Mouse (Mus musculus): ENCODE measurements around the gene Suclg2. TPM values are rescaled to one million over a fixed set of nuclear protein-coding genes. Genes with fewer than 3 reads are reported as not detected.
A peak's percentile ranks its signal among the peaks of the same experiment; 100 is the strongest.

The Suclg2 gene
- polyA plus RNA-seq, 1 experiment from 2014 or later = 46.5 TPM

DNA sequence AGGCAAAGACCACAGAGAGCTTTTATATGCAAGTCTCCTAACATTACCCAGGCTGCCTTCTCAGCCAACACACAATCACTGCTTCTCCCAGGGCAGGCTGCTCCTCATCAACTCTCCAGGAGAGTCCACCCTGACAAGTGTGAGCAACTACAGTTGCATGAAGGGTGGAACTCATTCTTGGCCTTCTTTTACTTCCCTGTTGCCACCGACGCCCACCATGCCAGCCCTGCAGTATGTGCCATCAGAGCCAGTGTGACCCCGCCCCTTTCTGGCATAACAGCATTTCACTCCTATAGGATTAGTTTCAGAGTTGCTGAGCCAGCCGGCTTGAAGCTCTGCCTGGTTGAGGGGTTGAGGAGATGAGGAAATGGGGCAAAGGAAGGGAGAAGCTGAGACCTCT lies 138.8 kb downstream of the Suclg2 start:
- H3K27ac ChIP-seq = no peak overlapping the region
- no peak overlapping the region for H3K4me2 ChIP-seq
- no peak overlapping the region for H3K9ac ChIP-seq
- 62% methylated on average over 4 of the region's 4 CpGs for WGBS
- no peaks in the 10 kb centered on the region for H3K9me3 ChIP-seq
- 0 out of 2 replicates have a peak, but pooled peaks have one; percentile 40 for ATAC-seq (ENCODE audit: insufficient number of reproducible peaks, low FRiP score, low TSS enrichment, low read depth)
- peaks cover 10% of the 10 kb centered on the region for H3K36me3 ChIP-seq
- H3K27me3 ChIP-seq = no peaks in the 10 kb centered on the region
- no peak overlapping the region for H3K4me3 ChIP-seq
- H3K4me1 ChIP-seq = 0 out of 2 replicates have a peak, but pooled peaks cover 3% of the 10 kb centered on the region

DNA sequence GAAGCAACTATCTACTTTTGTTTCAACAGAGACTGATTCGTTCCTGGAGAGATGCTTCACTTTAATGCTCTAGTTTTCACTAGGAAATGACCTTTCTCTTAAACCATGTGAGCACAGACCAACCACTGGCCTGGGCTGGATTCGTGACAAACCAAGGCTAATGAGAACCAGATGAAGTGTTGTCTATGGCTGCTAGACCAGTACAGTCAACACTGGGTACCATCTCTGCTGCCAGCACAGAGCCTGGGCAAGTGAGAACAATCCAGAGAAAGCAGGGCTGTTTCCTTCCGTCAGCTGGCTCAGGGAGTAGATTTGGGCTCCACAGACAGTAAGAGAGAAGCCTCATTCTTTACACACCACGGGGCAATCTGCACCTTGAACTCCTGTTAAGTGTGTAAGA lies 143.1 kb downstream of the Suclg2 start:
- ATAC-seq (ENCODE audit: insufficient number of reproducible peaks, low FRiP score, low TSS enrichment, low read depth) = no peak
- Histone ChIP-seq H3K27me3 (no peaks in the 10 kb centered on the region), H3K36me3 (peaks cover 7% of the 10 kb centered on the region), H3K4me3 (no peak overlapping the region), H3K9me3 (no peaks in the 10 kb centered on the region), H3K9ac (no peak overlapping the region), H3K27ac (no peak overlapping the region), H3K4me1 (0 out of 2 replicates have a peak, but pooled peaks cover 4% of the 10 kb centered on the region), H3K4me2 (no peak overlapping the region)
- WGBS = 30% methylated on average over 4 of the region's 4 CpGs

DNA sequence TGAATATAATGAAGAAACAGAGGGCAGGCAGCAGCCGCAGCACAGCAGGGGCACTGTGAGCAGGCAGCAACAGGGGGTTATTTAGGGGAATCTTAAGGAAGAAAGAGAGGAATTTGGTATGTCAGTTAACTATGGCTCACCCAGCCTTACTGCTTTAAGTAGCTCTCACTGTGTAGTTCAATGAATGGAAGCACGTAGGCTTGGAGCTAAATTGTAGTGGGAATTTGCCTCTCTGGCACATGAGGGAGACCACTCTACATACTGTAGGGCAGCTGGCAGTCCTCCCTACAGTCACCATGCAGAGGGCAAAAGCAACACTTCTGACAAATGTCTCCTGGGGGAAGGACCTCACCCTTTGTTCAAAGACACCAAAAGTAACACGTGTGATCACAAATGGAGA lies 143.7 kb downstream of the Suclg2 start:
- ATAC-seq (ENCODE audit: insufficient number of reproducible peaks, low FRiP score, low TSS enrichment, low read depth) = no peak
- 44% methylated on average over 3 of the region's 3 CpGs for WGBS

DNA sequence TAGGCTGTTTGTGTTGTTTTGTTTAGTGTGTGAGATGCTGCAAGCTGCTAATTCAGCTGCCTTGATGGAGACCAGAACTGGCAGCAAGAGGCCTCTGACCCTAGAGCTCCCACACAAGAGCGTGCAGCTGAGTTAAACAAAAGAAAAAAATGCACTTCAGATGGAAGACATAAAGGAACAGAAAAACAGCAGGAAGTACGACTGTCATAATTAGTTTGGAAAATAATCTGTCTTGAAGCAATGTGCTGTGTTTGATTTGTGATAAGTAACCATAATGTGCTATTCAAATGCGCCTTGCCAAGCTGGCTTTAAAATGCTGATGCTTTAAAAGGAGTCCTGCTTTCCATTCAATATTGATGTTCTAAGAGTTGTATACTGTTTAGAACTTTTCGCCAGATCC lies 144.2 kb downstream of the Suclg2 start:
- 57% methylated on average over 4 of the region's 4 CpGs for WGBS
- no peak for ATAC-seq (ENCODE audit: insufficient number of reproducible peaks, low FRiP score, low TSS enrichment, low read depth)

More for the DNA sequence above, 143.7 kb downstream of the Suclg2 start:
- 0 out of 2 replicates have a peak, but pooled peaks cover 4% of the 10 kb centered on the region for H3K4me1 ChIP-seq
- peaks cover 7% of the 10 kb centered on the region for H3K36me3 ChIP-seq
- no peak overlapping the region for H3K4me2 ChIP-seq
- H3K9me3 ChIP-seq = no peaks in the 10 kb centered on the region
- no peak overlapping the region for H3K9ac ChIP-seq
- no peak overlapping the region for H3K27ac ChIP-seq
- no peak overlapping the region for H3K4me3 ChIP-seq
- H3K27me3 ChIP-seq = no peaks in the 10 kb centered on the region

DNA sequence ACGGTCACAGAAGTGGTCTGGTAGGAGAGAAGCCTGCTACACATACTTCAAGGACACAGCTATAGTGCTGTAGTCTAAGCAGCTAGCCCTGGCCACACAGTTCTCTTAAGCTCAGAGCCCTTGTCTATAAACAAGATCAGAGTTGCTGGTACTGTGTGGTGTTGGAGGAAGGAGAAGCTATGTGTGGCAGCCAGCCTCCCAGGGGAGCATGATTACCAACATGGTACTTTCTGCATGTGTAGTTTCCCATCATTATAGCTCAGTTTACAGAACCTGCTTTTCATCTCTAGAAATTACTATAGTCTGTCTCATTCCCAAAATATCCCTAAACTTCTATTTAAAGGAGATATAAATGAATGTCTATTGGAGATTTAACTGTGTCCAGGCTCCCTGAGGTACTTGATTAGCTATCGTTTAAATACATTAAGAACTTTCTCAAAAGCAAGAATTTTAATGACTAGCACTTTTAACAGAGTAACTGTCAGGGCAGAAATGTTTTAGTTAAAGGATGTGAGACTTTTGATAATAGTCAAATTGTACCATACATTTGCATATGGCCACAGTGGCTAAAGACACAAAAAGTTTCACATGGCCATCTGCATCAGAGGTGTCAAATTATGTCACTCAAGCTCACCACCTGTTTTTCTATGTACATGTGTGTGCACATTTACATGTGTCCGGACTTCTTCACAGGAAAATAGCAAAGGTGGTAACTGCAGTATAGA lies 145.4 kb downstream of the Suclg2 start:
- ATAC-seq (ENCODE audit: insufficient number of reproducible peaks, low FRiP score, low TSS enrichment, low read depth) = no peak
- Histone ChIP-seq H3K27ac (no peak overlapping the region), H3K4me1 (0 out of 2 replicates have a peak, but pooled peaks cover 4% of the 10 kb centered on the region), H3K36me3 (peaks cover 4% of the 10 kb centered on the region; the same call in 1 of the 2 replicates), H3K9me3 (no peaks in the 10 kb centered on the region), H3K9ac (no peak overlapping the region), H3K4me3 (no peak overlapping the region), H3K27me3 (no peaks in the 10 kb centered on the region), H3K4me2 (no peak overlapping the region)
- WGBS = 78% methylated on average over 3 of the region's 3 CpGs

More for the DNA sequence above, 144.2 kb downstream of the Suclg2 start:
- Histone ChIP-seq H3K27ac (no peak overlapping the region), H3K36me3 (peaks cover 7% of the 10 kb centered on the region), H3K4me1 (0 out of 2 replicates have a peak, but pooled peaks cover 4% of the 10 kb centered on the region), H3K9me3 (no peaks in the 10 kb centered on the region), H3K9ac (no peak overlapping the region), H3K4me3 (no peak overlapping the region), H3K4me2 (no peak overlapping the region), H3K27me3 (no peaks in the 10 kb centered on the region)

DNA sequence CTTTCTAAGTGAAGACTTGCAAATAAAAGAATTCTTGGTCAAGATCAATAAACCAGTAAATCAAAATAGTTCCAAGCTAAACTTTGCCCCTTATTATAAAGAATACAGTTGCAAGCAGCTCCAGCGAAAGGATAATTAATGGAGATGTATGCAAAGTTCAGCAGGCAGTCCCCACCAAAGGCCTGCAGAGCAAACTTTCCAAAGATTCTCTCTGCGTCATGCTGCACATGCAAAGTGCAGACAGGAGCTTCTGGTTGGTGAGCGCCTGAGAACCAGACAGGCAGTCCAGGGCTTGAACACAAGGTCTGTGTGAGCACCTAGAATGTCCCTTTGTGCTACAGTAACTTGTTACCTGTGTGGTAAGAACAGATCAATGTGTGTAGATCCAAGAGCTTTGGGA lies 147.0 kb downstream of the Suclg2 start:
- no peak overlapping the region for H3K9ac ChIP-seq
- H3K4me1 ChIP-seq = 0 out of 2 replicates have a peak, but pooled peaks cover 4% of the 10 kb centered on the region
- H3K27me3 ChIP-seq = no peaks in the 10 kb centered on the region
- H3K4me3 ChIP-seq = no peak overlapping the region
- H3K36me3 ChIP-seq = peaks cover 3% of the 10 kb centered on the region; the same call in 1 of the 2 replicates
- H3K4me2 ChIP-seq = no peak overlapping the region
- 83% methylated on average over 3 of the region's 3 CpGs for WGBS
- no peak overlapping the region for H3K27ac ChIP-seq
- ATAC-seq (ENCODE audit: insufficient number of reproducible peaks, low FRiP score, low TSS enrichment, low read depth) = no peak
- no peaks in the 10 kb centered on the region for H3K9me3 ChIP-seq

DNA sequence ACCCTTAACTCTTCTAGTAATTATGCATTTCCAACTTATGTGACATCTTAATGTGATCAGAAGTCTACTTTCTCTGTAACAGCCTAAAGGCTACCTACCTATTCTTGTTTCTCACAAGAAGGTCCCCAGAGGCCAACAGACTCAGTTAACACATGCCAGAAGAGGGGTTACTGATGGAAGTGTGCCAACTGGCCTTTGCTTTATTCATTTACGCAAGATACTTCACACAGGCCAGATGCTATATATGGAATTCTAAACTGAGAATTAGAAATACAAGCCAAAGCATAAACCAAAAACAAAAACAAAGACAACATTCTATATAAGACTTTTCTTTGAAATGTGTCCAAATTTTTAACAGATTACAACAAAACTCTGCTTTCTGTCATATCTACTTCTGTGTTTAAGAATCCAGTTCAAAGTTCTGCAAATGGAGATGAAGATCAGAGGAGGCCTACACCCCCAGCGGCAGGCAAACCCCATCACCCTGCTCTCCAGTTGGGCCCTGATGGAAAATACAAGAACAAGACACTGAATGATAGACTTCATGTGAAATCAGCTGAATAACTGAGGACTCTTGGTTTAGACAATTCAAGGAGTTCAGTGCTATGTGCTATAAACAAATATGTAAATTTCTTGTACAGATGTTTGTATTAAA lies 155.1 kb downstream of the Suclg2 start:
- no peaks in the 10 kb centered on the region for H3K4me1 ChIP-seq
- no peak overlapping the region for H3K4me2 ChIP-seq
- no peak overlapping the region for H3K9ac ChIP-seq
- H3K27ac ChIP-seq = no peak overlapping the region
- H3K4me3 ChIP-seq = no peak overlapping the region
- no peaks in the 10 kb centered on the region for H3K27me3 ChIP-seq
- H3K36me3 ChIP-seq = no peaks in the 10 kb centered on the region
- ATAC-seq (ENCODE audit: insufficient number of reproducible peaks, low FRiP score, low TSS enrichment, low read depth) = no peak
- no peaks in the 10 kb centered on the region for H3K9me3 ChIP-seq
- WGBS = 74% methylated on average over 2 of the region's 2 CpGs

DNA sequence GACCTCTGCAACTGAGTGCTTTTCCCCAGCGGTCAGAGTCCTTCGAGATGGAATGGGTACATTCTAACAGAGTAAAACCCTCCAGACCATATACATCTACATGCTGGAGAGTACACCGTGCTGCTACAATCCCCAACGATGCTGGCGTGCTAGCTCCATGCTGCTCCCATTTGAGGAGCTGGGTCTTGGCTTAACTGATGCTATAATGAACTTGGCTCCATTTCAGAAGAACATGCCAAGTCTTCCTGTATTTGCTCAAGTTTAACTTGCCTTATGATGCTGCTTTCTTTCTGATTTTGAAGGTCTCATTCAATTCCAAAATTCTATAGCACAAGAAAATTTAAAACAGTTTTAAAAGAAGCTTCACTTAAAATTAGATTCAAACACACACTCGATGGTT lies 162.3 kb downstream of the Suclg2 start:
- Histone ChIP-seq H3K4me3 (no peak overlapping the region), H3K9me3 (no peaks in the 10 kb centered on the region), H3K27ac (no peak overlapping the region), H3K9ac (no peak overlapping the region), H3K36me3 (no peaks in the 10 kb centered on the region), H3K4me1 (0 out of 2 replicates have a peak, but pooled peaks cover 2% of the 10 kb centered on the region), H3K4me2 (no peak overlapping the region), H3K27me3 (no peaks in the 10 kb centered on the region)
- WGBS = 83% methylated on average over 6 of the region's 6 CpGs
- no peak for ATAC-seq (ENCODE audit: insufficient number of reproducible peaks, low FRiP score, low TSS enrichment, low read depth)

DNA sequence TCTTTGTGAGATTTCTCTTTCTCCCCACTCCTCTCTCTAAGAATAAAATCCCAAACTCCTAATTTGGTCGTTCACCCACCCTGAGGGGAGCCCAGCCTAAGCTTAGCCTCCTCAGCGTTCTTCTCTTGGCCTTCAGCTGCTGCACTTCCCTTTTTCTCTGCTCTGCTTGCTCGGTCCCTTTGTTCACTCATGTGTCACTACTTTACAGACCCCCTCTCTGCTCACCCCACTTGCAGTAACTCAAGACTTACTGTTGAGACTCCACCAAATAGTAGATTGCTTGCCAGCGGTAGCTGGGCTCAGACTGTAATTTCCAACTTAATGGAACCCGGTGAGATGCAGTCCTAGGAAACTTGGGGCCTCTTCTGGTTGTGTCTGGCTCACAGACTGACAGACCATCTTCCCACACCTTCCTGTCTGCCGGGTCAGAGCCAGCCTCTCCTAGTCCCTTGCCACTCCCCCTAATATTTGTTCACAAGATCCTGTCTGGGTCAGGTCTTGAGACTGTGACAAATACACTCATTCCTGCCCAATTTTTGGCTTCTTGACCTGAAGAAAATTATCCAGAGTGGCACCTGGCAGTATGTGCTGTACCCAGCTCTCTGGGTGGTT lies 166.2 kb downstream of the Suclg2 start:
- no peak overlapping the region for H3K27ac ChIP-seq
- H3K9me3 ChIP-seq = no peaks in the 10 kb centered on the region
- 0 out of 2 replicates have a peak, but pooled peaks cover 2% of the 10 kb centered on the region for H3K4me1 ChIP-seq
- H3K9ac ChIP-seq = no peak overlapping the region
- no peak overlapping the region for H3K4me2 ChIP-seq
- H3K27me3 ChIP-seq = no peaks in the 10 kb centered on the region
- H3K36me3 ChIP-seq = no peaks in the 10 kb centered on the region
- WGBS = 59% methylated on average over 6 of the region's 6 CpGs
- no peak for ATAC-seq (ENCODE audit: insufficient number of reproducible peaks, low FRiP score, low TSS enrichment, low read depth)
- no peak overlapping the region for H3K4me3 ChIP-seq

DNA sequence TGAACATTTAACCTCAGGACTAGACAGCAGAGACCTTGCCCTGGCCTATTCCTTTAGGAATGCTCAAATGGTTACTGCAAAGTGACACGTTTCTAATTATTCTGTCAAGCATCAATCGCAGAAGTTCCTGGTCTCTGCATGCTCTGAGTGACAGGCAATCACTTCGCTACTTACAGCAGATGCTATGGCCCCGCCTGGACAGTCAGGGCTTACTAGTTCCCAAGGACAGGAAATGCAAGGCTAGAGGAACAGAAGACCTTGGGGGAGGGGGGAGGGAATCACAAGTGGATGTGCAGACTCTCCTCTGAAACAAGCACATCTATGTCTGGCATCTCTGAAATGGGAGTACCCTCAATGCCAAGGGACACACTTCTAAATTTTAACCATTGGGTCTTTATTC lies 167.6 kb downstream of the Suclg2 start:
- Histone ChIP-seq H3K27me3 (no peaks in the 10 kb centered on the region), H3K36me3 (no peaks in the 10 kb centered on the region), H3K9ac (no peak overlapping the region), H3K4me1 (no peaks in the 10 kb centered on the region), H3K27ac (no peak overlapping the region), H3K9me3 (no peaks in the 10 kb centered on the region), H3K4me2 (no peak overlapping the region), H3K4me3 (no peak overlapping the region)
- 57% methylated on average over 4 of the region's 4 CpGs for WGBS
- no peak for ATAC-seq (ENCODE audit: insufficient number of reproducible peaks, low FRiP score, low TSS enrichment, low read depth)

DNA sequence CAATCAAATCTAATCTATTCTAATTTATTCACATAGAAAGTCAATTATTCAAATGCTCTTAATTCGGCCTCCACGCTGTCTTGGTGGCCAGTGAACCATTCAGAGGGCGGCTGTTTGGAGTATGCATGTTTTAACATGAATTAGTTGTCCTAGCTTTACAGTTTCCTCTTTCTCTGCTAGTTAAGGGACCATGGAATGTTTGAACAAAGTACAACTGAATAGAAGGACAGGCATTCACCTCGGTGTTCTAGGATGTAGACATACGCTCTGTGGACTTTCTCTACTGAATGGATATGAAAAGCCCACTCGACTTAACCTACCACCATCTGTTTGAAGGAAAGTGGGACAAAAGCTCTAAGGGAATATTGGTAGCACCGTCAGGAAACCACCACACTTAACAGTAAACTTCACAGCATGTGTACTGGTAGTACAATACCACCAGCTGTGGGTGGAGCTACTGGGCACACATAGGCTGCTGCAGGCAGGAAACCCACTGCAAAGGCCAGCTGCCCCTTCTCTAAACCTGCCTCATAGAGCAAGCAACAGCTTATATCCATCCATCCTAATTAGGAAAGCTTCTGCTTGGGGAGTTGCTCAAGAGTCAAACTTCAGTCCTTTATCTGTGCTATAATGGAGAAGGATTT lies 172.3 kb downstream of the Suclg2 start:
- Histone ChIP-seq H3K9me3 (no peaks in the 10 kb centered on the region), H3K36me3 (no peaks in the 10 kb centered on the region), H3K27ac (no peak overlapping the region), H3K27me3 (no peaks in the 10 kb centered on the region), H3K9ac (no peak overlapping the region), H3K4me1 (no peaks in the 10 kb centered on the region), H3K4me3 (no peak overlapping the region), H3K4me2 (no peak overlapping the region)
- no peak for ATAC-seq (ENCODE audit: insufficient number of reproducible peaks, low FRiP score, low TSS enrichment, low read depth)
- WGBS = 88% methylated on average over 7 of the region's 7 CpGs

Measured in limb, embryonic 15.5 days (tissue).